9 mouse cellular contexts compared by ENCODE assay signal in the genomic region with DNA sequence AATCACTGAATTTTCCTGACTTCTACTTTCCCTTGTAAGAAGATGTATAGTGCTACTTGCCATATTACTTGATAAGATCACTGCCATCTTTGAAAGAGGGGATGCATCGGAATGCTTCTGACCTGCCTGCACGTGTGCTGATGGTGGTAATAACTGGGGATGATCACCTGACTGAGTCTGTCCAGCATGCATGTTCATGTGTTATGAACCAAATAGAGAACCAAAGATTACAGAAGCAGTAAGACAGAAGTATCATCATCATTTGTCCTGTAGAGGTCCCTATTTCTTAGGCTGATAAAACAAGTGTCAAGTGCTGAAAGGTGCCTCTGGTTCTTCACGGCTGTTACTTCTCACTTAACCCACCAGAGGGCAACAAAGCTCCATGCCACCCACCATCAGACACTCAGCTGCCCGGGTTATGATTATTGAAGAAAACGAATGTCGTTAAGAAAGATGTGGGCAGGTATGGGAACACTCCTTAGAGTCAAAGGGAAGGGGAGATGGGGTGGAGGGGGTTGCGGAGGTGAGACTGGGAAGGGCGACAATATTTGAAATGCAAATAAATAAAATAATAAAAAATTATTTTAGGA. TPM values are rescaled to one million over a fixed set of nuclear protein-coding genes. Genes with fewer than 3 reads are reported as not detected.
A peak's percentile ranks its signal among the peaks of the same experiment; 100 is the strongest.
DNase-seq lines count a peak whose midpoint lies in the region; ATAC-seq and TF ChIP-seq lines count a peak whose summit lies in the region.
"Had no signal": no experiment of that assay in that cellular context is flagged by ENCODE, and none has a peak within 500 bp of the region (broad histone marks: within the 10 kb centered on the region; RNA-seq: fewer than 3 reads in every experiment).

No protein-coding gene starts in this region.

- no peak for TF ChIP-seq EP300 in CH12.LX (IDR thresholded peaks at IDR 0.05; ENCODE audit: low read length)

- peak; percentile 69; the same call in 1 of the 2 replicates for ATAC-seq in forebrain, embryonic 15.5 days (replicated peaks)
- no peak for ATAC-seq in liver, embryonic 13.5 days (ENCODE audit: low read depth)
- peak; percentile 70; the same call in 1 of the 2 replicates for ATAC-seq in neural tube, embryonic 14.5 days (ENCODE audit: low read depth)
- no peak for ATAC-seq in erythroid progenitor cell, adult 5-6 weeks (replicated peaks; ENCODE audit: low FRiP score, poor library complexity, severe bottlenecking)

- peak; percentile 75 for DNase-seq in 3T3-L1 (ENCODE audit: low read depth, low spot score)
- peak; percentile 72 for DNase-seq in CH12.LX (ENCODE audit: extremely low read depth)
- DNase-seq in c-Kit-positive CD71-positive TER-119-positive erythroid progenitor cells, embryonic 14.5 days (ENCODE audit: low spot score) = peak; percentile 40
- peak; percentile 66 for DNase-seq in kidney, adult 2 months
- peak; percentile 15 for DNase-seq in liver, embryonic 13.5 days

- in situ Hi-C loops in CH12.LX (cut with MboI; ENCODE audit: low pct_ligation_motif_present, low pct_unique_long_range_greater_than_20kb, low sequenced_read_pairs) = loop anchor here (5.0 to 25.0 kb wide), 3 partner anchors 285 to 460 kb away; partner anchors contain the start of genes Alkal2 and Tpo

- H3K4me1 ChIP-seq in CH12.LX (ENCODE audit: control insufficient read depth in 1 of 2, insufficient read depth in 2 of 2) = peaks cover 5 to 16% of the 10 kb centered on the region in 2 experiments; a peak in 2 of 4 replicates
- H3K4me1 ChIP-seq in forebrain, embryonic 15.5 days = no peaks in the 10 kb centered on the region
- no peaks in the 10 kb centered on the region for H3K4me1 ChIP-seq in kidney, adult 2 months (ENCODE audit: control insufficient read depth, insufficient read depth, low read length)
- no peaks in the 10 kb centered on the region for H3K4me1 ChIP-seq in liver, embryonic 13.5 days (replicated peaks)
- H3K4me1 ChIP-seq in neural tube, embryonic 14.5 days (ENCODE audit: control insufficient read depth, insufficient read depth, low read length) = no peaks in the 10 kb centered on the region
- H3K4me1 ChIP-seq: heart, embryonic 15.5 days had no signal

- dilution Hi-C loops in CH12.LX (cut with MboI; ENCODE audit: extremely low pct_ligation_motif_present, extremely low pct_unique_long_range_greater_than_20kb, low sequenced_read_pairs) = no loop called here

- H3K9ac ChIP-seq in CH12.LX (ENCODE audit: insufficient read depth, low read depth) = no peak overlapping the region
- no peak overlapping the region for H3K9ac ChIP-seq in forebrain, embryonic 15.5 days (replicated peaks)
- no peak overlapping the region for H3K9ac ChIP-seq in liver, embryonic 13.5 days
- no peak overlapping the region for H3K9ac ChIP-seq in neural tube, embryonic 14.5 days (replicated peaks; ENCODE audit: low read depth, low read length)
- H3K9ac ChIP-seq: heart, embryonic 15.5 days had no signal

- no peak overlapping the region for H3K27ac ChIP-seq in CH12.LX (ENCODE audit: insufficient read depth, low read depth)
- H3K27ac ChIP-seq in forebrain, embryonic 15.5 days (replicated peaks) = no peak overlapping the region
- no peak overlapping the region for H3K27ac ChIP-seq in kidney, adult 2 months (ENCODE audit: insufficient read depth, low read depth, low read length)
- no peak overlapping the region for H3K27ac ChIP-seq in liver, embryonic 13.5 days
- H3K27ac ChIP-seq in neural tube, embryonic 14.5 days (ENCODE audit: low read depth, low read length) = no peak overlapping the region
- H3K27ac ChIP-seq: heart, embryonic 15.5 days had no signal

- H3K9me3 ChIP-seq in CH12.LX (replicated peaks; ENCODE audit: low read length) = no peaks in the 10 kb centered on the region
- H3K9me3 ChIP-seq in forebrain, embryonic 15.5 days = no peaks in the 10 kb centered on the region
- no peaks in the 10 kb centered on the region for H3K9me3 ChIP-seq in liver, embryonic 13.5 days (replicated peaks)
- no peaks in the 10 kb centered on the region for H3K9me3 ChIP-seq in neural tube, embryonic 14.5 days (ENCODE audit: control insufficient read depth, low read length)
- H3K9me3 ChIP-seq: heart, embryonic 15.5 days had no signal

- TF ChIP-seq POLR2A in CH12.LX (IDR thresholded peaks at IDR 0.05; ENCODE audit: low read depth, low read length) = no peak
- TF ChIP-seq POLR2A in kidney, adult 2 months (IDR thresholded peaks at IDR 0.05; ENCODE audit: low read depth, low read length) = no peak

- peak; percentile 96 for TF ChIP-seq RAD21 in CH12.LX (IDR thresholded peaks at IDR 0.05; ENCODE audit: low read depth, low read length)

- H3K79me2 ChIP-seq in CH12.LX (replicated peaks; ENCODE audit: control insufficient read depth, extremely low read depth, insufficient read depth, poor library complexity, severe bottlenecking) = no peaks in the 10 kb centered on the region

- no peak overlapping the region for H3K4me3 ChIP-seq in CH12.LX (replicated peaks in 1 of 3; ENCODE audit: low read depth in 2 of 3, low read length in 2 of 3, poor library complexity in 1 of 3)
- no peak overlapping the region for H3K4me3 ChIP-seq in forebrain, embryonic 15.5 days
- H3K4me3 ChIP-seq in kidney, adult 2 months (ENCODE audit: insufficient read depth, low read depth, low read length) = no peak overlapping the region
- H3K4me3 ChIP-seq in liver, embryonic 13.5 days (replicated peaks) = no peak overlapping the region
- no peak overlapping the region for H3K4me3 ChIP-seq in neural tube, embryonic 14.5 days (ENCODE audit: low read depth, low read length)
- H3K4me3 ChIP-seq: heart, embryonic 15.5 days had no signal

- 36% methylated on average over 8 of the region's 8 CpGs for WGBS in forebrain, embryonic 15.5 days
- WGBS in kidney, adult 2 months = 38% methylated on average over 8 of the region's 8 CpGs
- 37% methylated on average over 8 of the region's 8 CpGs for WGBS in liver, embryonic 13.5 days (ENCODE audit: insufficient replicate concordance)
- 40% methylated on average over 8 of the region's 8 CpGs for WGBS in neural tube, embryonic 14.5 days

- no peaks in the 10 kb centered on the region for H3K27me3 ChIP-seq in CH12.LX (replicated peaks)
- H3K27me3 ChIP-seq in forebrain, embryonic 15.5 days = no peaks in the 10 kb centered on the region
- no peaks in the 10 kb centered on the region for H3K27me3 ChIP-seq in kidney, adult 2 months (replicated peaks; ENCODE audit: control insufficient read depth, insufficient read depth, low read length)
- H3K27me3 ChIP-seq in liver, embryonic 13.5 days = no peaks in the 10 kb centered on the region
- no peaks in the 10 kb centered on the region for H3K27me3 ChIP-seq in neural tube, embryonic 14.5 days (ENCODE audit: control insufficient read depth, insufficient read depth, low read length)
- H3K27me3 ChIP-seq: heart, embryonic 15.5 days had no signal

- H3K4me2 ChIP-seq in CH12.LX (ENCODE audit: insufficient read depth, low read depth, poor library complexity, severe bottlenecking) = no peak overlapping the region
- H3K4me2 ChIP-seq in forebrain, embryonic 15.5 days (replicated peaks) = no peak overlapping the region
- H3K4me2 ChIP-seq in liver, embryonic 13.5 days = no peak overlapping the region
- H3K4me2 ChIP-seq in neural tube, embryonic 14.5 days (ENCODE audit: low read depth, low read length) = no peak overlapping the region
- H3K4me2 ChIP-seq: heart, embryonic 15.5 days had no signal

- H3K36me3 ChIP-seq in CH12.LX (replicated peaks in 1 of 2; ENCODE audit: control insufficient read depth in 1 of 2, insufficient read depth in 1 of 2, low read length in 1 of 2) = peaks cover 0 to 7% of the 10 kb centered on the region in 2 experiments
- H3K36me3 ChIP-seq in forebrain, embryonic 15.5 days = 0 out of 2 replicates have a peak, but pooled peaks cover under 1% of the 10 kb centered on the region
- H3K36me3 ChIP-seq in kidney, adult 2 months (ENCODE audit: control insufficient read depth, insufficient read depth, low read length) = no peaks in the 10 kb centered on the region
- H3K36me3 ChIP-seq in liver, embryonic 13.5 days = no peaks in the 10 kb centered on the region
- no peaks in the 10 kb centered on the region for H3K36me3 ChIP-seq in neural tube, embryonic 14.5 days (ENCODE audit: control insufficient read depth, insufficient read depth, low read length)
- H3K36me3 ChIP-seq: heart, embryonic 15.5 days had no signal

- TF ChIP-seq CTCF in CH12.LX (conservative IDR thresholded peaks at IDR 0.05 in 1 of 2, IDR thresholded peaks at IDR 0.05 in 1 of 2; ENCODE audit: low read depth in 2 of 2, low read length in 2 of 2) = peak; percentile 84 to 93
- peak; percentile 82 for TF ChIP-seq CTCF in kidney, adult 2 months (conservative IDR thresholded peaks at IDR 0.05; ENCODE audit: insufficient read depth, insufficient read length, low read depth, low read length)

TF ChIP-seq in CH12.LX, 34 proteins besides CTCF, POLR2A, EP300 and RAD21 (continues in another document):
- TF ChIP-seq BHLHE40 (IDR thresholded peaks at IDR 0.05; ENCODE audit: low read depth, low read length) = no peak
- TF ChIP-seq SIN3A (IDR thresholded peaks at IDR 0.05; ENCODE audit: low read length) = no peak
- no peak for TF ChIP-seq CHD2 (IDR thresholded peaks at IDR 0.05; ENCODE audit: low read length)
- TF ChIP-seq ETS1 (conservative IDR thresholded peaks at IDR 0.05; ENCODE audit: low read depth, low read length) = no peak
- TF ChIP-seq USF1 (IDR thresholded peaks at IDR 0.05; ENCODE audit: low read depth, low read length) = no peak
- peak; percentile 24; the same call in 1 of the 2 replicates for TF ChIP-seq NELFE (IDR thresholded peaks at IDR 0.05; ENCODE audit: low read depth, low read length)
- no peak for TF ChIP-seq ZMIZ1 (IDR thresholded peaks at IDR 0.05; ENCODE audit: low read depth, low read length)
- no peak for TF ChIP-seq GABPA (IDR thresholded peaks at IDR 0.05; ENCODE audit: insufficient replicate concordance, low read depth, low read length)
- TF ChIP-seq RCOR1 (conservative IDR thresholded peaks at IDR 0.05; ENCODE audit: low read depth, low read length) = no peak
- no peak for TF ChIP-seq PAX5 (IDR thresholded peaks at IDR 0.05; ENCODE audit: low read length)
- peak; percentile 86 for TF ChIP-seq SMC3 (IDR thresholded peaks at IDR 0.05; ENCODE audit: low read depth, low read length)
- TF ChIP-seq JUN (IDR thresholded peaks at IDR 0.05; ENCODE audit: insufficient read depth, low read depth, low read length) = no peak
- TF ChIP-seq ELF1 (IDR thresholded peaks at IDR 0.05; ENCODE audit: low read depth, low read length) = no peak

RNA-seq across cellular contexts. Expression of gene Tmem18, which starts 12.7 kb away (rescaled TPM):
- 14.8 and 15.5 TPM in 2 replicates for total RNA-seq in CH12.LX (2012; rRNA removed)
- total RNA-seq in CH12.LX (2014; rRNA removed) = 24.8 and 33.0 TPM in 2 replicates
- polyA plus RNA-seq in CH12.LX (2012; ENCODE audit: insufficient read length, low read depth) = 19.9 and 21.2 TPM in 2 replicates
- 24.3 and 27.6 TPM in 2 replicates for polyA plus RNA-seq in forebrain, embryonic 15.5 days (2015; fragmentation: Nextera tagmentation; extraction: Ambion mirVana)
- 12.1 and 13.0 TPM in 2 replicates for polyA plus RNA-seq in kidney, adult 2 months (2012; rRNA removed)
- polyA plus RNA-seq in liver, embryonic 13.5 days (2015; fragmentation: Nextera tagmentation; extraction: Ambion mirVana) = 10.9 and 12.1 TPM in 2 replicates
- polyA plus RNA-seq in neural tube, embryonic 14.5 days (2014; fragmentation: Nextera tagmentation; extraction: Ambion mirVana) = 38.7 and 40.2 TPM in 2 replicates
- 5.9 and 9.0 TPM in 2 replicates for total RNA-seq in erythroid progenitor cell, adult 5-6 weeks (2015; ENCODE audit: low replicate concordance)
- total RNA-seq in erythroid progenitor cell, adult 5-6 weeks (2017; ENCODE audit: low replicate concordance) = 18.2 and 25.3 TPM in 2 replicates

Comparison
In these comparisons a context has a peak if more than half of its experiments do, and no peak if none do; other contexts are left out.
1. DNase-seq: peak in every context shown above with its lines; median percentile 75 in 3T3-L1; 72 in CH12.LX; 66 in kidney, adult 2 months; 40 in c-Kit-positive CD71-positive TER-119-positive erythroid progenitor cells, embryonic 14.5 days; 15 in liver, embryonic 13.5 days.
2. ATAC-seq: peak in forebrain, embryonic 15.5 days (single experiment) and neural tube, embryonic 14.5 days (single experiment); none in liver, embryonic 13.5 days (single experiment) and erythroid progenitor cell, adult 5-6 weeks (single experiment).